Mouse (Mus musculus): ENCODE measurements around the gene Lrrc7. TPM values are rescaled to one million over a fixed set of nuclear protein-coding genes. Genes with fewer than 3 reads are reported as not detected.

The Lrrc7 gene
- total RNA-seq, 1 experiment from 2014 or later, result not detected

- no peak for ATAC-seq (replicated peaks; ENCODE audit: low read depth, poor library complexity, severe bottlenecking)
Observed at GRCm38 (mm10) chr3:158077828-158078227, 484.2 kb downstream of the Lrrc7 start.

- peak; percentile 49 for ATAC-seq (replicated peaks; ENCODE audit: low read depth, poor library complexity, severe bottlenecking)
Observed at GRCm38 (mm10) chr3:158077380-158077772, 484.6 kb downstream of the Lrrc7 start.

- peak; percentile 74 for ATAC-seq (replicated peaks; ENCODE audit: low read depth, poor library complexity, severe bottlenecking)
Observed at GRCm38 (mm10) chr3:158076685-158077379, 485.2 kb downstream of the Lrrc7 start.

GRCm38 (mm10) chr3:158075004-158075403 is 487.0 kb downstream of the Lrrc7 start:
- ATAC-seq (replicated peaks; ENCODE audit: low read depth, poor library complexity, severe bottlenecking), result no peak

GRCm38 (mm10) chr3:158068613-158069263 is 493.3 kb downstream of the Lrrc7 start:
- ATAC-seq (replicated peaks; ENCODE audit: low read depth, poor library complexity, severe bottlenecking), result no peak

- ATAC-seq (replicated peaks; ENCODE audit: low read depth, poor library complexity, severe bottlenecking), result no peak
Observed at GRCm38 (mm10) chr3:158067916-158068315, 494.1 kb downstream of the Lrrc7 start.

GRCm38 (mm10) chr3:158065256-158065655 is 496.8 kb downstream of the Lrrc7 start:
- ATAC-seq (replicated peaks; ENCODE audit: low read depth, poor library complexity, severe bottlenecking), result no peak

GRCm38 (mm10) chr3:158061811-158062523 is 500.1 kb downstream of the Lrrc7 start:
- peak; percentile 84 for ATAC-seq (replicated peaks; ENCODE audit: low read depth, poor library complexity, severe bottlenecking)

- ATAC-seq (replicated peaks; ENCODE audit: low read depth, poor library complexity, severe bottlenecking), result no peak
Observed at GRCm38 (mm10) chr3:158060621-158061291, 501.3 kb downstream of the Lrrc7 start.

GRCm38 (mm10) chr3:158049508-158049907 is 512.5 kb downstream of the Lrrc7 start:
- ATAC-seq (replicated peaks; ENCODE audit: low read depth, poor library complexity, severe bottlenecking), result no peak

GRCm38 (mm10) chr3:158040755-158041154 is 521.3 kb downstream of the Lrrc7 start:
- no peak for ATAC-seq (replicated peaks; ENCODE audit: low read depth, poor library complexity, severe bottlenecking)

- no peak for ATAC-seq (replicated peaks; ENCODE audit: low read depth, poor library complexity, severe bottlenecking)
Observed at GRCm38 (mm10) chr3:158038106-158038505, 523.9 kb downstream of the Lrrc7 start.

- peak; percentile 87 for ATAC-seq (replicated peaks; ENCODE audit: low read depth, poor library complexity, severe bottlenecking)
Observed at GRCm38 (mm10) chr3:158036329-158036988, 525.6 kb downstream of the Lrrc7 start, which contains the start of the genes Srsf11 and Lrrc40. Gene Srsf11 (minus strand): TSS chr3:158036639. Gene Lrrc40 (plus strand): TSS chr3:158036662.

- no peak for ATAC-seq (replicated peaks; ENCODE audit: low read depth, poor library complexity, severe bottlenecking)
Observed at GRCm38 (mm10) chr3:158035866-158036265, 526.2 kb downstream of the Lrrc7 start.

Measured in common myeloid progenitor, adult 5-6 weeks (primary cell).